Mouse (Mus musculus): Measurements from ENCODE around the gene Rdh5. TPM values are rescaled to one million over a fixed set of nuclear protein-coding genes. Genes with fewer than 3 reads are reported as not detected.

Rdh5 gene
- polyA plus RNA-seq, 1 experiment from 2014 or later, result 19.7 TPM

DNA sequence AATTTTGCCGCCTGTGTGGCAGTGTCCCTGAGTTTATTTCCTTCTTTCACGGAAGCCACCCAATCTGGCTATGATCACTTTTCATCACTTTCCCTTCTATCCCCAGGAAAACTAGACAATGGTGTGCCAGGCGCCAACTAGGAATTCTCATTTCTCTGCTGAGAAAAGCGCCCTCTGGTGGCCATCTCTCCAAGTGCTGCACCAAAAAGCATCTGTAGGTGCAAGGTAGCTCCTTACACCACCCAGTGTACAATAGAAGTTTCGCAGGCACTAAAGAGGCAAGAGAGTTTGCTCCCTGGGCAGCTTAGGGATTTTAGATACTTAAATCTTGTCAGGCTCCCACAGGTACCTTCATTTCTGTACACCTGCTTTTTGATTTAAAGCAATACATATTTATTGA, 9.5 kb downstream of the Rdh5 start:
- Histone ChIP-seq H3K36me3 (ENCODE audit: control insufficient read depth, insufficient read depth, low read length) (no peaks in the 10 kb centered on the region), H3K4me1 (ENCODE audit: control insufficient read depth, insufficient read depth, low read length) (no peaks in the 10 kb centered on the region), H3K4me2 (ENCODE audit: low read depth, low read length) (no peak overlapping the region), H3K27me3 (ENCODE audit: control insufficient read depth, insufficient read depth, low read length) (no peaks in the 10 kb centered on the region; the same call in 1 of the 2 replicates), H3K4me3 (ENCODE audit: low read depth, low read length) (no peak overlapping the region), H3K27ac (ENCODE audit: low read depth, low read length) (no peak overlapping the region; the same call in 1 of the 2 replicates), H3K9ac (replicated peaks; ENCODE audit: low read depth, low read length) (no peak overlapping the region), H3K9me3 (ENCODE audit: control insufficient read depth, low read length) (no peaks in the 10 kb centered on the region)
- whole genome bisulfite sequencing, result 10% methylated on average over 5 of the region's 5 CpGs
- peak; percentile 42 for ATAC-seq (ENCODE audit: low read depth)

DNA sequence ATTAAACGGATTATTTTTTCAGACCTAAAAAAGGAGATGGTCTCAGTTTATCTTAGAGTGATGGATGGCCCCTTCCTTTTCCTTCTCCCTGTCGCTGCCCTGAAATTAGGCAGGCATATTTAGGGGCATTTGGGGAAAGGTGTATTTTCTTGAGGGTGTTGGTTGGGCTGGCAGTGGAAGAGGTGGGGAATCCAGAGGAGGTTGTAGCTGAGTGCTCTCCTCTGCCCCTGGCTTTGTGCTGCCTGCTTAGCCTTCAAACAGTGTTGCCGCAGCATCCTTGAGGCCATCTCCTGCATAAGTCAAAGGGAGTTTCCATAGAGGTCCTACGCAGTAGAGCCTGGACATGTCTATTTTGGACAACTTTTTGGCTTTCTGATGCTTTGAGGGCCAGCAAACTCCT, 9.9 kb downstream of the Rdh5 start:
- Histone ChIP-seq H3K27me3 (ENCODE audit: control insufficient read depth, insufficient read depth, low read length) (no peaks in the 10 kb centered on the region; the same call in 1 of the 2 replicates), H3K4me3 (ENCODE audit: low read depth, low read length) (no peak overlapping the region), H3K36me3 (ENCODE audit: control insufficient read depth, insufficient read depth, low read length) (no peaks in the 10 kb centered on the region), H3K4me2 (ENCODE audit: low read depth, low read length) (no peak overlapping the region; the same call in 1 of the 2 replicates), H3K27ac (ENCODE audit: low read depth, low read length) (no peak overlapping the region), H3K4me1 (ENCODE audit: control insufficient read depth, insufficient read depth, low read length) (no peaks in the 10 kb centered on the region), H3K9ac (replicated peaks; ENCODE audit: low read depth, low read length) (no peak overlapping the region), H3K9me3 (ENCODE audit: control insufficient read depth, low read length) (no peaks in the 10 kb centered on the region)
- no peak for ATAC-seq (ENCODE audit: low read depth)
- WGBS, result 85% methylated on average over 4 of the region's 4 CpGs

DNA sequence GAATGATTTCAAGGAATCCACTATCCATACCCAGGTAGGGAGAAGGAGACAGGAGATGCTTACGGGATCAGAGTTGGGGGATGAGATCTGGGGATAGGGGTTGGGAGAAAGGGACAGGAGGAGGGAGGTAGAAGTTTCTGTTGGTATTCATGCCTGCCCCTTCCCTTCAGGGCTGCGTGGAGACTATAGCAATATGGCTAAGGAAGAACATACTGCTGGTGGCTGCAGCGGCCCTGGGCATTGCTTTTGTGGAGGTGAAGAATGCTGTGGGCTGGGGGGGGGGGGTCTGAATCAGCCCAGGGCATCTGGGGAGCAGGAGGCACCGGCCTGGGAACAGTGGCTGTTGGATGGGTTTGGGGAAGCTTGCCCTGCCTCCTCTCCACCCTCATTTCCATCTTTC, 10.4 kb downstream of the Rdh5 start:
- no peaks in the 10 kb centered on the region for H3K9me3 ChIP-seq (ENCODE audit: control insufficient read depth, low read length)
- no peak for ATAC-seq (ENCODE audit: low read depth)
- no peaks in the 10 kb centered on the region for H3K4me1 ChIP-seq (ENCODE audit: control insufficient read depth, insufficient read depth, low read length)
- no peaks in the 10 kb centered on the region; the same call in 1 of the 2 replicates for H3K27me3 ChIP-seq (ENCODE audit: control insufficient read depth, insufficient read depth, low read length)
- no peak overlapping the region for H3K27ac ChIP-seq (ENCODE audit: low read depth, low read length)
- no peak overlapping the region for H3K4me2 ChIP-seq (ENCODE audit: low read depth, low read length)
- WGBS, result 91% methylated on average over 3 of the region's 4 CpGs
- H3K9ac ChIP-seq (replicated peaks; ENCODE audit: low read depth, low read length), result no peak overlapping the region
- H3K36me3 ChIP-seq (ENCODE audit: control insufficient read depth, insufficient read depth, low read length), result no peaks in the 10 kb centered on the region
- no peak overlapping the region for H3K4me3 ChIP-seq (ENCODE audit: low read depth, low read length)

DNA sequence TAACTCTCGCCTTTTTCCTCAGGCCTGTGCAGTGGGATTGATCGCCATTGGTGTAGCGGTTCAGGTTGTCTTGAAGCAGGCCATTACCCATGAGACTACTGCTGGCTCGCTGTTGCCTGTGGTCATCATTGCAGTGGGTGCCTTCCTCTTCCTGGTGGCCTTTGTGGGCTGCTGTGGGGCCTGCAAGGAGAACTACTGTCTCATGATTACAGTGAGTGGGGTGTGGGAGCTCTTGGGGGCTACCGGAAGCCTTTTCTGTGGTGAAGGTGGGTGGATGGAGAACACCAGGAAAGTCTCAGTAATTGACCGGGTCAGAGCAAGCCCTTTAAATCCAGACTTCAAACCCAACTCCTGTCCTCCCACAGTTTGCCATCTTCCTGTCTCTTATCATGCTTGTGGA, 11.3 kb downstream of the Rdh5 start:
- Histone ChIP-seq H3K9me3 (ENCODE audit: control insufficient read depth, low read length) (no peaks in the 10 kb centered on the region), H3K27me3 (ENCODE audit: control insufficient read depth, insufficient read depth, low read length) (no peaks in the 10 kb centered on the region; the same call in 1 of the 2 replicates), H3K9ac (replicated peaks; ENCODE audit: low read depth, low read length) (no peak overlapping the region), H3K27ac (ENCODE audit: low read depth, low read length) (no peak overlapping the region), H3K4me2 (ENCODE audit: low read depth, low read length) (no peak overlapping the region), H3K4me3 (ENCODE audit: low read depth, low read length) (no peak overlapping the region), H3K4me1 (ENCODE audit: control insufficient read depth, insufficient read depth, low read length) (no peaks in the 10 kb centered on the region), H3K36me3 (ENCODE audit: control insufficient read depth, insufficient read depth, low read length) (no peaks in the 10 kb centered on the region)
- ATAC-seq (ENCODE audit: low read depth), result no peak
- 92% methylated on average over 6 of the region's 6 CpGs for WGBS

DNA sequence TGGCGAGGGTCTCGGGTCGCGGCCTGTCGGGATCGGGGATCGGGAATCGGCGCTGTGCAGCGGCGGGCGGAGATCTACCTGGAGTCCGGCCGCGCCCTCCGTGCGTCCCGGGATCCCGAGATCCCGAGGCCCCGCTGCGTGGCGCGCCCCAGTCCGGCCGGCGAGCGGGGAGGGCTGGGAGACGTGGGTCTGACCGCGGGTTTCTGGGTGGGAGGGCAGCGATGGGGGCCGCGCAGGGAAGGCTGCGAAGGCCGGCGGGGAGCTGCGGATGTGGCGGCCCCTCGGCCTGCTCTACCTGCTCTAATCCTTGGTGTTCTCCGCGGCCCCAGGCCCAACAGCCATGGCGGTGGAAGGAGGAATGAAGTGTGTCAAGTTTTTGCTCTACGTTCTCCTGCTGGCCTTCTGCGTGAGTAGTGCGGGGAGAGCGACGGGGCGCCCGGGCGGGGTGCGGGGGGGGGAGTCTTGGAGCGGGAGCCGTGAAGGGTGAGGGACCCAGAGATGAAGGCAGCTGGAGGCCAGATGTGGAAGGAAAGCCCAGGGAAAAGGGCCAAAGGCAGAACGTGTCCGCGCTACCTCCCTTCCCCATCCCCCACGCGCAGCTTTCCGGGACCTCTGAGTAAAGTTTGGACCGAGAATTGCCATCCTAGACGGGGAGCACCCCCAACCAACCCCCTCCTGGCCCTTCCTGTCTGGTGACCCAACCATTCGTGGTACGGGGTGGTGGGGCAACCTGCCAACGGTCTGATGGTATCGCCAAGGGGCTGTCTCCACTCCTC, 12.4 kb downstream of the Rdh5 start:
- 2% methylated on average over 57 of the region's 66 CpGs for WGBS
- H3K9me3 ChIP-seq (ENCODE audit: control insufficient read depth, low read length), result no peaks in the 10 kb centered on the region
- H3K27ac ChIP-seq (ENCODE audit: low read depth, low read length), result peak overlapping the region; percentile 48; the same call in 1 of the 2 replicates
- ATAC-seq (ENCODE audit: low read depth), result peak; percentile 33
- peak overlapping the region; percentile 81 for H3K9ac ChIP-seq (replicated peaks; ENCODE audit: low read depth, low read length)
- H3K4me3 ChIP-seq (ENCODE audit: low read depth, low read length), result peak overlapping the region; percentile 67
- peak overlapping the region; percentile 75 for H3K4me2 ChIP-seq (ENCODE audit: low read depth, low read length)
- H3K36me3 ChIP-seq (ENCODE audit: control insufficient read depth, insufficient read depth, low read length), result no peaks in the 10 kb centered on the region
- no peaks in the 10 kb centered on the region for H3K4me1 ChIP-seq (ENCODE audit: control insufficient read depth, insufficient read depth, low read length)
- no peaks in the 10 kb centered on the region; the same call in 1 of the 2 replicates for H3K27me3 ChIP-seq (ENCODE audit: control insufficient read depth, insufficient read depth, low read length)

DNA sequence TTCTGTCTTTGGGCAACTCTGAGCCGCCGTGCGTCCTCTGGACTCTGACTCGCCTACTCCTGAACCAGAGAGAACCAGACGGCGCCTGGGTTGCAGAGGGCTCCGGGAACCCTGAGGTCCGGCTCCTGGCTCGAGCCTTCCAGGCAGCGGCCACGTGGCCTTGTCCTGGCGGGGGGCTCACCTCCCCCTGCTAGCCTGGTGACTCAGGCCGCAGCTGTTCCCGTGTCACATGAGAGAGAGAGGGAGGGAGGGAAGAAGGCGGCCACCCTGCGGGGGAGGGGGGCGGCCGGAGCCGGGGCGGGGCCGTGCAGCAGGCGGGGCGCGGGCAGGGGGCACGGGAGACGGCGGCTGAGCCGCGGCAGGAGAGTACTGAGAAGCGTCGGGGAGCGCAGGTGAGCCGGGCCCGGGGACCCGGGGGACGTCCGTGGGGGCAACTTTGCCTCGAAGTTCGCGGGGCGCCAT, 13.1 kb downstream of the Rdh5 start:
- under 1% methylated on average over 28 of the region's 41 CpGs for WGBS
- Histone ChIP-seq H3K27ac (ENCODE audit: low read depth, low read length) (peak overlapping the region; percentile 48; the same call in 1 of the 2 replicates), H3K36me3 (ENCODE audit: control insufficient read depth, insufficient read depth, low read length) (no peaks in the 10 kb centered on the region), H3K4me1 (ENCODE audit: control insufficient read depth, insufficient read depth, low read length) (no peaks in the 10 kb centered on the region), H3K27me3 (ENCODE audit: control insufficient read depth, insufficient read depth, low read length) (no peaks in the 10 kb centered on the region; the same call in 1 of the 2 replicates), H3K9ac (replicated peaks; ENCODE audit: low read depth, low read length) (peak overlapping the region; percentile 81), H3K4me3 (ENCODE audit: low read depth, low read length) (peak overlapping the region; percentile 67), H3K9me3 (ENCODE audit: control insufficient read depth, low read length) (no peaks in the 10 kb centered on the region), H3K4me2 (ENCODE audit: low read depth, low read length) (peak overlapping the region; percentile 75)
- peak; percentile 56 for ATAC-seq (ENCODE audit: low read depth)

DNA sequence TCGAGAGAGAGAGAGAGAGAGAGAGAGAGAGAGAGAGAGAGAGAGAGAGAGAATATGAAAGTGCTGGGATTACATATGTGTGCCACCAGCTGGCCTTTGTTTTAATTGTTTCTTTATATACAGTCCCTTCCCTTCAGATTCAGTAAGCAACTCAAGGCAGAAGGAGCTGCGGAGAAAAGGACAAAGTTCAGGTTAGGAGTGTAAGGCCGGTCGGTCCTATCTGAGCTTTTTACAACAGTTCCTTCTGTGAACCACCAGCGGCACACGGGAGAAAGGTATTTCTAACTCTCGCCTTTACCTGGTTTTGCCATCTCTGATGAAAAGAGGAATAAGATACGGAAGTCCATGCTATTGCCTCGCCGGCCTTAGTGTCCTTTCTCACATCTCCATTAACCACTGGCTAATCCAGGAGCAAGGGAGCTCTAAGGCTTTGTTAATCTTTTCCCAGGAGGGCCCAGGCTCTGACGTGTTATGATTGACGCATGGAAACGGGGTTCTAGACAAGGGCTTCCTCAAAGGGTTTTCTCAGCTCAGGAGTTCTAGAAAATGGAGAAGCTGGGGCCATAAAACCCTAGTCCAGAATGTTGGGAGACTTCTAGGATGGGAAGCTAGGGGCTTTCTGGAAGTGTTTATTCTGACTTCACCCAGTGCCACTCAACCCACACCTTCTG, 13.8 kb downstream of the Rdh5 start:
- no peaks in the 10 kb centered on the region for H3K4me1 ChIP-seq (ENCODE audit: control insufficient read depth, insufficient read depth, low read length)
- H3K4me2 ChIP-seq (ENCODE audit: low read depth, low read length), result peak overlapping the region; percentile 75
- no peaks in the 10 kb centered on the region for H3K36me3 ChIP-seq (ENCODE audit: control insufficient read depth, insufficient read depth, low read length)
- ATAC-seq (ENCODE audit: low read depth), result no peak
- 60% methylated on average over 13 of the region's 13 CpGs for WGBS
- peak overlapping the region; percentile 67 for H3K4me3 ChIP-seq (ENCODE audit: low read depth, low read length)
- H3K27ac ChIP-seq (ENCODE audit: low read depth, low read length), result no peak overlapping the region
- 0 out of 2 replicates have a peak overlapping the region, but pooled peaks have one; percentile 81 for H3K9ac ChIP-seq (replicated peaks; ENCODE audit: low read depth, low read length)
- no peaks in the 10 kb centered on the region; the same call in 1 of the 2 replicates for H3K27me3 ChIP-seq (ENCODE audit: control insufficient read depth, insufficient read depth, low read length)
- H3K9me3 ChIP-seq (ENCODE audit: control insufficient read depth, low read length), result no peaks in the 10 kb centered on the region

DNA sequence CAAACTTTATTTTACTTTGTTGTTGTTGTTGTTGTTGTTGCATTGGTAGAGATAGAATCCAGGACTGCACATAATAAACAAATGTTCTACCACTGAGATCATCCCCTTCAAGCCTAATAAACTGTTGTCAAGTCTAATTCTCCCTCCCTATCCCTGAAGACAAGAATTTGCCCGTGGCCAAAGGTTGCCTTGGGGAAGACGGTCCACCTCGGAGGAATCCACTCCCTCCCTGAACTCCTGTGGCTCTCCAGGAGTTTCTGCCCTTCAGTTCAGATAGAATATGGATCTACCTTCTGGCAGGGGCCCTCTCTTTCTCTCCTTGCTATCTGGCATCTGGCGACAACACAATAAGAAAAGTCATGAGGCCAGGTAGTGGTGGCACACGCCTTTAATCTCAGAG, 17.9 kb downstream of the Rdh5 start:
- no peak for ATAC-seq (ENCODE audit: low read depth)
- 77% methylated on average over 5 of the region's 5 CpGs for WGBS
- no peak overlapping the region for H3K4me2 ChIP-seq (ENCODE audit: low read depth, low read length)
- H3K36me3 ChIP-seq (ENCODE audit: control insufficient read depth, insufficient read depth, low read length), result no peaks in the 10 kb centered on the region
- no peaks in the 10 kb centered on the region for H3K9me3 ChIP-seq (ENCODE audit: control insufficient read depth, low read length)
- H3K4me1 ChIP-seq (ENCODE audit: control insufficient read depth, insufficient read depth, low read length), result no peaks in the 10 kb centered on the region
- no peak overlapping the region for H3K9ac ChIP-seq (replicated peaks; ENCODE audit: low read depth, low read length)
- no peak overlapping the region for H3K4me3 ChIP-seq (ENCODE audit: low read depth, low read length)
- no peak overlapping the region for H3K27ac ChIP-seq (ENCODE audit: low read depth, low read length)
- H3K27me3 ChIP-seq (ENCODE audit: control insufficient read depth, insufficient read depth, low read length), result no peaks in the 10 kb centered on the region; the same call in 1 of the 2 replicates

All from neural tube, embryonic 14.5 days (tissue).